Mouse (Mus musculus) C2C12 (cell line): ENCODE measurements at regions not wholly inside any gene's neighbourhood (a gene's known extent, or its start where the extent isn't known, plus 50 kb on each side); places are given as distances from the start of the nearest gene placed in this dataset.

ENCODE experiments used
- CTCF ChIP-seq: IDR thresholded peaks from one replicate; pipeline ENCODE4 v1.5.1; 2011; ENCODE audit not compliant: control insufficient read depth, insufficient read depth, insufficient read length
- MYOD1 ChIP-seq: IDR thresholded peaks from one replicate; pipeline ENCODE4 v1.6.1; 2011; ENCODE audit warnings: low read depth; ENCODE audit not compliant: control insufficient read depth, insufficient read length
- USF1 ChIP-seq: IDR thresholded peaks from one replicate; pipeline ENCODE4 v1.6.1; 2011; ENCODE audit warnings: low read depth, mild to moderate bottlenecking, control low read depth, moderate library complexity

GRCm38 (mm10) chr13:35085386-35085785 lies 58.5 kb upstream of the Eci2 start:
- TF ChIP-seq CTCF (no peak), USF1 (no peak), MYOD1 (no peak)
